Mouse (Mus musculus): Measurements from ENCODE around the gene Chchd5.

Chchd5 gene

GRCm38 (mm10) chr2:129129412-129129929 is at the start of gene Chchd5:
TSS of gene Chchd5 (plus strand) at chr2:129129700.
- in situ Hi-C loops (cut with MseI, MboI) = no loop called here

- in situ Hi-C loops (cut with MseI, MboI) = no loop called here
Measured at GRCm38 (mm10) chr2:129081097-129081496, 48.4 kb upstream of the Chchd5 start.

- in situ Hi-C loops (cut with MseI, MboI) = no loop called here
Measured at GRCm38 (mm10) chr2:129083514-129083913, 46.0 kb upstream of the Chchd5 start.

- in situ Hi-C loops (cut with MseI, MboI) = no loop called here
Measured at GRCm38 (mm10) chr2:129084959-129085358, 44.5 kb upstream of the Chchd5 start.

GRCm38 (mm10) chr2:129087520-129087919 is 42.0 kb upstream of the Chchd5 start:
- in situ Hi-C loops (cut with MseI, MboI) = no loop called here

- in situ Hi-C loops (cut with MseI, MboI) = no loop called here
Measured at GRCm38 (mm10) chr2:129090370-129090769, 39.1 kb upstream of the Chchd5 start.

- in situ Hi-C loops (cut with MseI, MboI) = no loop called here
Measured at GRCm38 (mm10) chr2:129092810-129093209, 36.7 kb upstream of the Chchd5 start.

GRCm38 (mm10) chr2:129093926-129094724 is 35.4 kb upstream of the Chchd5 start:
- in situ Hi-C loops (cut with MseI, MboI) = no loop called here

GRCm38 (mm10) chr2:129100784-129101310 is 28.7 kb upstream of the Chchd5 start, which contains the start of gene Polr1b:
TSS of gene Polr1b (plus strand) at chr2:129100995.
- in situ Hi-C loops (cut with MseI, MboI) = no loop called here

GRCm38 (mm10) chr2:129112924-129113323 is 16.6 kb upstream of the Chchd5 start:
- in situ Hi-C loops (cut with MseI, MboI) = no loop called here

GRCm38 (mm10) chr2:129115706-129116367 is 13.7 kb upstream of the Chchd5 start:
- in situ Hi-C loops (cut with MseI, MboI) = no loop called here

GRCm38 (mm10) chr2:129116368-129116739 is 13.1 kb upstream of the Chchd5 start:
- in situ Hi-C loops (cut with MseI, MboI) = no loop called here

- in situ Hi-C loops (cut with MseI, MboI) = no loop called here
Measured at GRCm38 (mm10) chr2:129118061-129118460, 11.4 kb upstream of the Chchd5 start.

GRCm38 (mm10) chr2:129121986-129122385 is 7.5 kb upstream of the Chchd5 start:
- in situ Hi-C loops (cut with MseI, MboI) = no loop called here

GRCm38 (mm10) chr2:129129987-129130545 is 566 bp downstream of the Chchd5 start:
- in situ Hi-C loops (cut with MseI, MboI) = no loop called here

GRCm38 (mm10) chr2:129130776-129131175 is 1.3 kb downstream of the Chchd5 start:
- in situ Hi-C loops (cut with MseI, MboI) = no loop called here

- in situ Hi-C loops (cut with MseI, MboI) = no loop called here
Measured at GRCm38 (mm10) chr2:129132231-129132630, 2.7 kb downstream of the Chchd5 start.

- in situ Hi-C loops (cut with MseI, MboI) = no loop called here
Measured at GRCm38 (mm10) chr2:129133006-129133805, 3.7 kb downstream of the Chchd5 start.

GRCm38 (mm10) chr2:129139906-129140305 is 10.4 kb downstream of the Chchd5 start:
- in situ Hi-C loops (cut with MseI, MboI) = no loop called here

- in situ Hi-C loops (cut with MseI, MboI) = no loop called here
Measured at GRCm38 (mm10) chr2:129148836-129149235, 19.3 kb downstream of the Chchd5 start.

- in situ Hi-C loops (cut with MseI, MboI) = loop anchor here in 1 of 2 experiments (25.0 kb wide), 1 partner anchor 262 kb away; no protein-coding TSS in a partner anchor
Measured at GRCm38 (mm10) chr2:129150386-129150785, 20.9 kb downstream of the Chchd5 start.

Measured in mouse trophoblast stem cell (cell line).